In the genomic region with DNA sequence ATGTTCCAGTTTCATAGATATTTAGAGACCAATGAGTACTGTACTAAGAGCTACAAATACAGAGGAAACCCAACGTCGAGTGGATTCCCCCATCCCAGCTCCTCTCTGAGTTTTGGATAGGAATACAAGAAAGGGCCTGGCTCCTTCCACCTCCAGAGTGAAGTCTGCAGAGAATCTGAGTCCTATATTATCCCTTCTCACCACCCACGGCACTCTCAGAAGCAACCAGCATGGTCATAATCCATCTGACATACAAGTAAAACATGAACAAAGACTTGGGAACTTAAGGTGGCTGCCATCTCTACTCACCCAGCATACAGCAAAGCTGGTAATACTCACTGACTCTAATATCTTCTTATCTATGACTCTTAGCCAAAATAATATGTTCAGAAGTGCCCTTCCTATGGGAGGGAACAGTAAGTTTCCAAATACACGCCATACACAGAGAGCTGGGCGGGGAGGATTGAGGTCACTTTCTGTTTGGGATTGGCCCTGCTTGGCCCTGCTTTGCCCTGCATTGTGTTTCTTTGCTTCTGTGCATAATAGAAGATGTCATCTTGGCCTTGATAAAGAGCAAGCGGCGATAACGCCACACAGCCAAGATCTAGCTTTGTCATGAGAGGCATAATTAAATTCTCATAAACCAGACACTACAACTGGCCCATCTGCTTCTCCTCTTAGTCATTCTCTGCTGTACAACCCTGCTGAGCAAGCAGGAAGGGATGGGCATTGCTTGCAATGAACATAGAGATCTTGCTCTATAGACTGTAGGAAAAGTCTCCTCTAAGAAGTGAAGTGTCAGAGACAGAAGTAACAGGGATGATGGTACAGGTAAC, we compare ENCODE assay signal across 16 mouse cellular contexts.
DNase-seq lines count a peak whose midpoint lies in the region; ATAC-seq and TF ChIP-seq lines count a peak whose summit lies in the region.
"Had no signal": no experiment of that assay in that cellular context is flagged by ENCODE, and none has a peak within 500 bp of the region (broad histone marks: within the 10 kb centered on the region; RNA-seq: fewer than 3 reads in every experiment).

No protein-coding gene starts in this region.

- 61% methylated on average over 8 of the region's 8 CpGs for WGBS in neural tube, embryonic 15.5 days
- WGBS in stomach, embryonic 15.5 days: 75% methylated on average over 8 of the region's 8 CpGs

- H3K4me2 ChIP-seq in neural tube, embryonic 15.5 days: no peak overlapping the region
- no peak overlapping the region for H3K4me2 ChIP-seq in stomach, embryonic 15.5 days
- H3K4me2 ChIP-seq: embryonic facial prominence, embryonic 13.5 days; forebrain, embryonic 12.5 days; liver, embryonic 12.5 days had no signal

- no peaks in the 10 kb centered on the region for H3K9me3 ChIP-seq in neural tube, embryonic 15.5 days (replicated peaks)
- no peaks in the 10 kb centered on the region for H3K9me3 ChIP-seq in stomach, embryonic 15.5 days
- H3K9me3 ChIP-seq: embryonic facial prominence, embryonic 13.5 days; forebrain, embryonic 12.5 days; heart, embryonic 10.5 days; liver, embryonic 12.5 days had no signal

- peak overlapping the region; percentile 76 for H3K27ac ChIP-seq in layer of hippocampus, adult 2 months
- H3K27ac ChIP-seq in neural tube, embryonic 15.5 days (replicated peaks): no peak overlapping the region
- no peak overlapping the region; the same call in 1 of the 2 replicates for H3K27ac ChIP-seq in stomach, embryonic 15.5 days
- H3K27ac ChIP-seq: embryonic facial prominence, embryonic 13.5 days; forebrain, embryonic 12.5 days; liver, embryonic 12.5 days had no signal

- H3K27me3 ChIP-seq in neural tube, embryonic 15.5 days (replicated peaks): no peaks in the 10 kb centered on the region
- H3K27me3 ChIP-seq in stomach, embryonic 15.5 days (replicated peaks): no peaks in the 10 kb centered on the region
- H3K27me3 ChIP-seq: embryonic facial prominence, embryonic 13.5 days; forebrain, embryonic 12.5 days had no signal

- H3K36me3 ChIP-seq in neural tube, embryonic 15.5 days: no peaks in the 10 kb centered on the region
- no peaks in the 10 kb centered on the region for H3K36me3 ChIP-seq in stomach, embryonic 15.5 days
- H3K36me3 ChIP-seq: embryonic facial prominence, embryonic 13.5 days; forebrain, embryonic 12.5 days; heart, embryonic 10.5 days; liver, embryonic 12.5 days had no signal

- peak; percentile 14; the same call in 1 of the 2 replicates for ATAC-seq in neural tube, embryonic 15.5 days (ENCODE audit: low FRiP score)
- 0 out of 2 replicates have a peak, but pooled peaks have one; percentile 15 for ATAC-seq in stomach, embryonic 15.5 days (ENCODE audit: insufficient read depth, low FRiP score, low read depth)
- ATAC-seq in inflammation-experienced regulatory T-cells, adult 6 months: no peak
- ATAC-seq: liver, embryonic 12.5 days had no signal

- H3K9ac ChIP-seq in neural tube, embryonic 15.5 days (replicated peaks): no peak overlapping the region
- no peak overlapping the region for H3K9ac ChIP-seq in stomach, embryonic 15.5 days
- H3K9ac ChIP-seq: embryonic facial prominence, embryonic 13.5 days; forebrain, embryonic 12.5 days; liver, embryonic 12.5 days had no signal

- no peak for TF ChIP-seq CTCF in layer of hippocampus, adult 2 months (conservative IDR thresholded peaks at IDR 0.05)

- peak; percentile 9 for DNase-seq in adrenal gland, postnatal 14 days
- no peak for DNase-seq in adrenal gland, adult 18-20 months (ENCODE audit: low spot score in 2 of 2)
- peak; percentile 24 to 52 for DNase-seq in layer of hippocampus, adult 2 months (ENCODE audit: low spot score in 2 of 2)
- no peak for DNase-seq in layer of hippocampus, adult 9-10 months (ENCODE audit: low spot score)
- DNase-seq in neural tube, embryonic 10.5 days (ENCODE audit: extremely low spot score, low spot score): no peak
- DNase-seq: cerebellum, adult 18-20 months; gastrocnemius, postnatal 10 days; kidney, adult 18-20 months; kidney, postnatal 4 days had no signal

- no peak overlapping the region for H3K4me3 ChIP-seq in layer of hippocampus, adult 2 months
- no peak overlapping the region for H3K4me3 ChIP-seq in neural tube, embryonic 15.5 days (replicated peaks)
- no peak overlapping the region for H3K4me3 ChIP-seq in stomach, embryonic 15.5 days (replicated peaks)
- H3K4me3 ChIP-seq: embryonic facial prominence, embryonic 13.5 days; forebrain, embryonic 12.5 days; heart, embryonic 10.5 days; liver, embryonic 12.5 days had no signal

- peaks cover 15% of the 10 kb centered on the region for H3K4me1 ChIP-seq in neural tube, embryonic 15.5 days
- H3K4me1 ChIP-seq in stomach, embryonic 15.5 days: peaks cover 25% of the 10 kb centered on the region

Comparison
In these comparisons a context has a peak if more than half of its experiments do, and no peak if none do; other contexts are left out.
1. DNase-seq: peak in adrenal gland, postnatal 14 days (single experiment) and layer of hippocampus, adult 2 months (2 of 2); none in adrenal gland, adult 18-20 months (0 of 2), layer of hippocampus, adult 9-10 months (single experiment) and neural tube, embryonic 10.5 days (single experiment).